Mouse (Mus musculus) kidney, adult 8-10 months (tissue): Measurements from ENCODE around the gene Psmd11.
A peak's percentile ranks its signal among the peaks of the same experiment; 100 is the strongest.
"Not testable (repeated sequence)": the region's sequence is repeated elsewhere in the genome, so short reads cannot be mapped to it uniquely, and the experiment has no call there.

Experiments
- DNase-seq, 2 experiments: peaks; one replicate each; pipeline ENCODE4 v3.0.0; 2022

The Psmd11 gene

DNA sequence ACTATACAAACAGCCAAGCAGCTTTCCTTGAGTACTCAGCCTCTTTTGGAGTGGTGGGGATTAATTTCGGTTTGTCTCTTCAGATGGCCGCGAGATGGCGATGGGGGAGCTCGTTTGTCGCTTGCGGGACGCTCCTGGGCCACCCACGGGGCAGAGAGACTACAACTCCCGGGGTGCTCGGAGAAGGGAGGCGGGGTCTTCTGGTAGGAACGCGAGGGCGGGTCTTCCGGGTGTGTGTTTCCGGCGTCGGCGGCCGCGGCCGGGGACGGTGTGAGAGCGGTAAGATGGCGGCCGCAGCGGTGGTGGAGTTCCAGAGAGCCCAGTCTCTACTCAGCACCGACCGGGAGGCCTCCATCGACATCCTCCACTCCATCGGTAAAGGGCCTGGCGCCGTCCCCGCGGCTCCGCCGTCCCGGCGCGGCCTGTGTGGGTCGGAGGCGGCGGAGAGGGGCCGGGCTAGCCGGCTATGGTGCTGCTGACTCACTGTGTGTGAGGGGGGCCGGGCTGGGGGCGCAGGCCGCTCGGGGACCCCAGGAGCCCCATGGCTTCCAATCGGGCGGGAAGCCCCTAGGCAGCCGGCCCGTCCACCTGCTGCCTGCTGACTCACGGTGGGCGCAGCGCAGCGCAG lies at the start of gene Psmd11:
Gene Psmd11 (plus strand): TSS at position 235 of the 628 bp plus-strand sequence.
- peak; percentile 94 to 95 for DNase-seq

DNA sequence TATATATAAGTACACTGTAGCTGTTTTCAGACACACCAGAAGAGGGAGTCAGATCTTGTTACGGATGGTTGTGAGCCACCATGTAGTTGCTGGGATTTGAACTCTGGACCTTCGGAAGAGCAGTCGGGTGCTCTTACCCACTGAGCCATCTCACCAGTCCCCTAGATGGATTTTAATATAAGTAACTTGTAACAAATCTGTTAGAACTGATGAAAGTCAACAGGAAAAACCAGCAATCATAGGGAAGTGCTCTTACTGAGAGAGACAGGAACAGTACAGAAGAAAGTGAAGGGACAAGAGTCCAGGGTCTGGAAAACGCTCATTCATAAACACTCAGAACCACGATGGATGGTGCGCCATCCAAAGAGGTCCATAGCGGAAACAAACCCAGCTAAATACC lies 49.2 kb upstream of the Psmd11 start:
- DNase-seq: not testable (repeated sequence)

DNA sequence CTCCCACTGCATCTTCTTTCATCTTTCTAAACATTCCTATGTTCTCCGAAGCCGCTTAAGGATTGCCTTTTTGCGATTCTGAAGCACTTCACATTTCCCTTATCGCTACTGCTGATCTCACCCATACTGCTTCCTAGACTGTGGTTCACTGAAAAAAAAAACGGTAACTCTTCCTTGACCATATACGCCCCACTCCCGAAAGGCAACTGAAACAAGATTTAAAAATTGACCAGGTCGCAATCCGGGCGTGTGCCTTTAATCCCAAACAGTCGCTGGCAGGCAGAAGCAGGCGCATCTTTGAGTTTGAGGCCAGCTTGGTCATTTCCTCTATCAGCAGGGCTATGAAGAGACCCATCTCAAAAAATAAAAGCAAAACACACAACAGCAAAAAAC lies 45.8 kb upstream of the Psmd11 start:
- no peak for DNase-seq

DNA sequence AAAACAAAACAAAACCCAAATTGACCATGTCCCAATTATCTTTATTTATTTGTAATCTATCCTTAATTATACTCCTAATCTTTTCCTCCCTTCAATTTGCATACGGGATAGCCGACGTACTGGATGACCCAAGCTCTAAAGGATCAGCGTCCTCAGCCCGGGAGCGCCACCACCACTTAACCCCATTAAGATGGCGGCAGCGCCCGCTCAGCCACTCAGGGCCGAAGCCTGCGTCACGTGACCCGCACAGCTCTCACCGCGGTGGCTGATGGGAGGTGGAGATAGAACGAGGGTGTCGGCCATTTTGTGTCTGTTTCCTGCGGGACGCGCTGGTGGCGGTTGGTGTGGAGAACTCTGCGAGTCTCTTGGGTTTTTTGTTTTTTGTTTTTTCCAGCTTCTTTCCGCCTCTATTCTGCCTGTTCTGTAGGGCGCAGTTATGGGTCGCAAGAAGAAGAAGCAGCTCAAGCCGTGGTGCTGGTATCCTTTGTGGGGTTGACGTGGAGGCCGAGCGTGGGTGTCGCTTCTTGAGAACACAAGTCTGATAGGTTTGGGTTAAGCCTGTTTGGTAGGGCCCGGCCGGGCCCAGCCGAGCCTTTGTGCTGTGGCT lies 45.3 kb upstream of the Psmd11 start, which contains the start of gene Zfp207:
Gene Zfp207 (plus strand): TSS at position 261 of the 607 bp plus-strand sequence.
- peak; percentile 97 to 98 for DNase-seq

DNA sequence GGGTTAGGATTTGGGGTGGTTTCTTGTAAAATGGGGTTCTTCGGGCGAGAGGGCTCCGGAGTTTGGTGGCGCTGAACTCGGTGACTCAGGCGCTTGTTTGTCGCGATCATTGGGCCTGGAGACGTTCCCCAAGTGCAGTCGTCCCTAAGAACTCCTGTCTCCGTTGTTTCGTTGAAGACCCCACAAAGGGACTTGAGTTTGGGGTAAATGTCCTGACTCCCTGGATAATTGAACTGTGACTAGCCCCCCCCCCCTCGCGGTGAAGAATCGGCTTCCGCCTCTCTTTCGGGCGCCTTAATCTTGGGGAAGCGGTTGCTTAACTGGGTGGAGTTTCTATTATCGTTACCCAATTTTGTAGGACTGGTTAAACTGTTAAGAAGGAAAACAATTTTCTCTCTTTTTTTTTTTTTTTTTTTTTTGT lies 44.8 kb upstream of the Psmd11 start:
- DNase-seq: no peak

DNA sequence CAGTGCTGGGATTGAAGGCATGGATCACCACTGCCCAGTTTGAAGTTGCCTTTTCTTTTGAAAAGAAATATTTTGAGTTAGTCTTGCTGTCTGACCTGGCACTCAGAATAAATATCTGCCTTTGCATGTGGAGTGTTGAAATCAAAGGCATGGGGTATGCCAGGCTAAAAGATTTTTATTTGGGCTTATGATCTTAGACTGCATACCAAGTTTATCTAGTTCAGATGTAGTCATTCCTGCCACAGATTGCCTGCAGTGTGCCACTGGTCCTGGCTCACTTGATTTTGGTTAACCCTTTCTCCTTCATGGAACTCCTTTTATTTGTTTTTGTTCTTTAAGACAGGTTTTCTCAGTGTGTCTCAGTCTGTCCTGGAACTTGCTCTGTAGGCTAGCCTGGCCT lies 44.0 kb upstream of the Psmd11 start:
- no peak for DNase-seq

DNA sequence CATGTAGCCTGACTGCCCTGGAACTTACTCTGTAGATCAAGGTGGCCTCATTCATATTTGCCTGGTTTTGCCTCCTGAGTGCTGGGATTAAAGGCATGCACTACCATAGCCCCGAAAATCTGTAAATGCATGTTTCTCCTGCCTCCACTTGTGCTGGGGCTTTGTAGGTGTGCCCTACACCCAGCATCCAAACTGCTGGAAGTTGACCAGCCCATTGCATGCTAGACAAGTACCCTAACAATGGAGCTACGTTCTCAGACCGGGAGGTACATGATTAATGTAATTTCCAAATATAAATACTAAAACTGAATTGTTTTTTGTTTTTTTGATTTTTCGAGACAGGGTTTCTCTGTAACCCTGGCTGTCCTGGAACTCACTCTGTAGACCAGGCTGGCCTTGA lies 43.4 kb upstream of the Psmd11 start:
- no peak for DNase-seq

DNA sequence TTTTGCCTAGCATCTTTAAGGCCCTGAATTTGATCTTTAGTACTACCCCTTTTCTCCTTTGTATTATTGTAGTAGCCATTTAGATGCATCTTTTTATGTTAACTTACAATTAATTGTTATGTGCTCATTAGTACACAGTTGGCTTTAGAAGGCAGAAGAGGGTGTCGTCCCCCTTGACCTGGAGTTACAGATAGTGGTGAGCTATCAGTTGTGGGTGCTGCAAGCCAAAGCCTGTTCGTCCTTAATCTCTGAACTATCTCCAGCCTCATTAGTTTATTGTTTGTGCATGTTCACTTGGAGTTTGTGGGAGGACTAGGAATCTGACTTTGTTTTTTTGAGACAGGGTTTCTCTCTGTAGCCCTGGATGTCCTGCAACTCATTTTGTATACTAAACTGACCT lies 41.6 kb upstream of the Psmd11 start:
- DNase-seq: no peak

DNA sequence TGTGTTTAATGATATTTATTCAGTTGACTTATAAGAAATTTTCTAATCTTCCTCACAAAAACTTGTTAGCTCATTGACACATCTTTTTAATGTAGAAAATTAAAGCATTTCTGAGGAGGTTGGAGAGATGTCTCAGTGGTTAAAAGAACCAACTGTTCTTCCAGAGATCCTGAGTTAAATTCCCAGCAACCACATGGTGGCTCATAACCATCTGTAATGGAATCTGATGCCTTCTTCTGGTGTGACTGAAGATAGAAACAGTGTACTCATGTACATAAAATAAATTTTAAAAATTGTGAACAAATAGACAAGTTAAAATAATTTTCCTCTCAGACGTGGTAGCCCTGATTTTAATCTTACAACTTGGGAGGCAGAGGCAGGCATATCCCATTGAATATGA lies 38.5 kb upstream of the Psmd11 start:
- no peak for DNase-seq

DNA sequence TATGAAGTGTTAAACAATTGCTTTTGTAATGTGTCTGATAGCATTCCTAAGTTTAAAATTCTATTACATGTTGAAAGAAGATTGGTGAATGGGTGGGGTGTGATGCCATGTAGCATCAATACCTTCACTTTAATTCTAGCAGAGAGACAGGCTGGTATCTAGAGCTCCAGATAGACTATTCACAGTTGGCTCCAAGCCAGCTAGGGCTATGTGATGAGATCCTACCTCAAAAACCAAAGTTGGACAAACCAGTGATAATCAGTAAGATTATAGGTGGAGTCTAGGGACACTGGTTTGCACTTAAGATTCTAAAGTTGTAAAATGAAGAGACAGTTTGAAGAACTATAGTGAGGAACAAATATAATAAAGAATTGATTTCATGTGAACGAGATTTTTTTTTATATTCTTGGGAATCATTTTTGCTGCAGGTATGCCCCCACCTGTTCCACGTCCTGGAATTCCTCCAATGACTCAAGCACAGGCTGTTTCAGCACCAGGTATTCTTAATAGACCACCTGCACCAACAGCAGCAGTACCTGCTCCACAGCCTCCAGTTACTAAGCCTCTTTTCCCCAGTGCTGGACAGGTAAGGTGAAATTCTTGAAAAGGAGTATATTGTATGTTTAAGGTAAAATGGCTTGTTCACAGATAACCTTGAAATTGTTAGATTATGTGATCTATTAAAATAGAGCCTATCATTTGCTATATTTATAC lies 36.9 kb upstream of the Psmd11 start:
- DNase-seq: no peak

DNA sequence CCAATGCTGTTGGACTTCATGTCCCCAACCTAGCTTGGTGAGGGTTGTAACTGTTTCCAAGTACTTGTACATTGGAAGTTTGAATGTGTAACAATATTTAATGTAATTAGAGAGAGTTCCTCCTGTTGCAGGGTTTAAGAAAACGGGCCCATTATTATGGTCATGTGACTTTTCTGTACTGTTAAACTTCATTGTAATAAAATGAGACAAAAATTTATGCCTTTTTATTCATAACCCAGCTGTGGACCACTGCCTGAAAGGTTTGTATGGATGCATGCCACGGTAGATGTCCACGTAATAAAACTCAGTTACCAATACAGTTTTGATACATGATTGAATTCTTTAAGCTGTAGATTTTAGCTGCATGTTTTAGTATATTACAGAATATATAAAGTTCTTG lies 32.5 kb upstream of the Psmd11 start:
- DNase-seq: no peak

DNA sequence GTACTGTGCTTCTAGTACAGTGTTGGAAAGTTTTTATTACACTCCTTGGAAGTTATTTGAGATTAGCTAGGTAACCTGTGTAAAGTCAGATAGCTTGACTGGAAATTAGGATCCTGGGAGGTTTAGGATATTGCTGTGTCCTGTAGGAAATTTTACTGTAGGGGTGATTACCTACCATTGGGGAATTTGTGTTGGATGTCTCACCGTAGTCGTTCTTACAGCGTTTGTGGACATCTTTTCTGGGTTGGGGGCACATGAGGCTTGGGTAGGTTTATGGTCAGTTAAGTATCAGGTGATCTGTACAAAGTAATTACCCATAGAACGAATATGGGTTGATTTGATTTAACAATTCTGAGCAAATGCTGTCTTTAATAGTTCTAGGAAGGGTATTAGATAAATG lies 31.8 kb upstream of the Psmd11 start:
- DNase-seq: no peak

DNA sequence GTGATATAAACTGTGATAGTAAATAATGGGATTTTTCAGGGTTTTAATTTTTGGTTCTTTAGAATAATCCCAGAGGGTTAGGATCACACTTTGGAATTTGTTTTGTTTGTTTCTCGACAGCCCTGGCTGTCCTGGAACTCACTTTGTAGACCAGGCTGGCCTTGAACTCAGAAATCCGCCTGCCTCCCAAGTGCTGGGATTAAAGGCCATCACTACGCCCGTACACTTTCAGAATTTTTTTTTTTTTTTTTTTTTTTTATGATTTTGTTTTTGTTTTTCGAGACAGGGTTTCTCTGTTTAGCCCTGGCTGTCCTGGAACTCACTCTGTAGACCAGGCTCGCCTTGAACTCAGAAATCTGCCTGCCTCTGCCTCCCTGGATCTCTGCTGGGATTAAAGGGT lies 20.5 kb upstream of the Psmd11 start:
- not testable (repeated sequence) for DNase-seq

DNA sequence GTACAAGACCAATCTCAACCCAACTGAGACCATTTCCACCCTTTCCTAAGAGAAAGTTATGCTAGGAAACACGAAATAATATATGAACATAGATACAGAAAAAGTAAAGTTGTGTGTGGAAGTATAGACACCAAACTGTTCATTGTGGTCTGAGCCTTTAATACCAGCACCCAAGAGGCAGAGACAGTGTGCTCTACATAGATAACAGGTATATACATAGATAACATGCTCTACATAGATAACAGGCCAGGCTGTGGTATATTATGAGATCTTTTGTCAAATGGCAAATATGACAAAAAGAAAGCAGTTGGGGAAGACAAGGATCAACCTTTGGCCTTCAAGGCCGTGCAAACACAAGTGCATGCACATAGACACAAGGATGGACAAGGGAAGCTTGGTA lies 18.0 kb upstream of the Psmd11 start:
- DNase-seq: no peak

DNA sequence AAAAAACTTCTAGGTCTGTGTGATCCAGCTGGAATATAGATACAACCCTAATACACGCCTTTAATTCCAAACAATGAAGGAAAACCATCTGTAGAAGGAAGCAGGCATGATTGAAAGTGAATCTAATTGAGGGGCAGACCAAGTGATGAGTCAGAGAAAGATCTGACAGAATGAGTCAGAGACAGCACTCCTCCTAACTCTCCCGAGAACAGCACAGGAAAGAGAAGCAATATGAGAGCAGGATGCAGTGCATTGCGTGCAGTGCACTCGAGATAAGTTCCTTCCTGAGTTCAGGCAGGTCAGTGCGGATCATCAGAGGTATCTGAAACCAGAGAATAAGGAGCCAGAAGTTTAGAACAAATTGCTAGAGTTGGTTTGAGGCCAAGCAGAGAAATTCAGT lies 11.3 kb upstream of the Psmd11 start:
- no peak for DNase-seq

DNA sequence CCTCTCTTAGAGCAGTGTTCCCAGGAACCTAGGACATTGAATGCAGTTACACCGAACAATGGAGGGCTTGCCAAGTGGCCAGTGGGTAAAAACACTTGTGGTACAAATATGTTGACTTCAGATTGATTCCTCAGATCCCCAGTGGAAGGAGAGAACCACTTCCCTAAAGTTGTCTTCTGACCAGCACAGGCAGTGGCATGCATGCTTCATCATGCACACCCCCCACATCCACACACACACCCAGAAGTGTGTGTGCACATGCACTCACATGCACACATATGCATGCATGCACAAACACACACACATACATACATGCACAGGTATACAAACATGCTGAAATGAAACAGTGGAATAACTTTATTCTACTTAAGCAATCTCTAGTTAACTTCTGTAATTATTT lies 8.7 kb upstream of the Psmd11 start:
- no peak for DNase-seq

DNA sequence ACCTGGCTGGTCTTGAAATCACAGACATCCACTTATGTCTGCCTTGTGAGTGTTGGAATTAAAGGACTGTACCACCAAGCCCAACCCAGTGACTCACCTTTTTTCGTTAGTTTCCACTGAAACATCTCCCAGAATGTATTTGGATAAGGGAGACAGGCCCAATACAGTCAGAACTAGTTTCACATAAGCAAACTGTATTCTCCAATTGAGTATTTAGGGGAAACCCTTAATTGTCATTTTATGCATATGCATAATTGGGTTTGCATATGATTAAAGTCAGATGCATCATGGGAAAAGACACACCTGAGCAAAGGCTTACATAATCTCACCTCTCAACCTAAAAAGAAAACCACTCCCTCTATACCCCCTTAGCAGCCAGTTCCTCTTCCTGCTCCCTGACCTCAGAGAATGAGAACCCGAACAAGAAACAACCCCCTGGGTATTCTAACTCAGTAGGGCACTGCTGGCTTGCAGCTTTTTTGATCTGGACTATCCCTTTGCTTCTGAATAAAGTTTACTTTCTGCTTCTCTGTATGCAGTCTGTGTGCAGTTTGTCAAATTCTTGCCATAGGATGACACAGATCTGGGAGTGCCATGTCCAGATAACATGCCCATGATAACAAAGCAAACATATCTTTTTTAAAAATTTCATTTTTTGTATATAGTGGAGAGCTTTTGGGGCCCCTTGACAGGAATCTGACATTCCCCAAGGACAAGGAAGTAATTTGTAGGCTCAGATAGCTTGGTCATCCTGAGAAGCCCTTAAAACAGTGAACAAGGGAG lies 8.0 kb upstream of the Psmd11 start:
- DNase-seq: no peak

DNA sequence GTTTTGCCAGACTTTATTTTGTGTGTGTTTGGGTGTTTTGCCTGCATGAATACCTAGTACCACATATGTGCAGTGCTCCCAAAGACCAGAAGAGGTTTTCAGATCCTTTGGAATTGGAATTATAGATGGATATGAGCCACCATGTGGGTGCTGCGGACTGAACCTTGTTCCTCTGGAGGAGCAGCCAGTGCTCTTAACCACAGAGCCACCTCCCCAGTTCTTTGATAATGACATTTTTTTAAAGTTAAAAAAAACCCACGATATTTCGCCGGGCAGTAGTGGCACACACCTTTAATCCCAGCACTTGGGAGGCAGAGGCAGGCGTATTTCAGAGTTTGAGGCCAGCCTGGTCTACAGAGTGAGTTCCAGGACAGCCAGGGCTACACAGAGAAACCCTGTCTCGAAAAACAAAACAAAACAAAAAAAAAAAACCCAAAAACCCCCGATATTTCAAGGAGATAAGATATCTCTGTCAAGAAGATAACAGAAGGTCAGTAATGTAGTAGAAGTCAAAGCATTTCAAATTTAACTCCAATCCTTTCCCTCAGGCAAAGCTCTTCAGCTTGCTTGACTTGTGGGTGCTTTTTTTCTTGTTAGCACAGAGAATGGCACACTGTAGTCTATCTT lies 6.9 kb upstream of the Psmd11 start:
- no peak for DNase-seq

DNA sequence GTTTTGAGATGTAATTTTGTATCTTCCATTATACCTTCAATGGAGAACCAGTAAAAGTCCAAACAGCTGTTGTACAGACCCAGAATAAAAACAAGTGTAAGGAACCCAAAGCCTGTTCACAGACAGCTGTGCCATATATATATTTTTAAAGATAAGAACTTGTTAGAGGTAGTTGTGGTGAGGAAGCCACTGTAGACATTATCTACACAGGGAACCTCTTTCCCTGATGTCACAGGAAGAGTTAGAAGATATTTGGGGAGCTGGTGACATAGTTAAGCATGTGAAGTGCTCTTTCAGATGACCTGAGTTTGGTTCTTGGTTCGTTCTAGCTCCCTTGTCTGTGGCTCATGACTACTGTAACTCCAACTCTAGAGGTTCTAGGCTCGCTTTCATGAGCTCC lies 3.7 kb upstream of the Psmd11 start:
- DNase-seq: no peak

DNA sequence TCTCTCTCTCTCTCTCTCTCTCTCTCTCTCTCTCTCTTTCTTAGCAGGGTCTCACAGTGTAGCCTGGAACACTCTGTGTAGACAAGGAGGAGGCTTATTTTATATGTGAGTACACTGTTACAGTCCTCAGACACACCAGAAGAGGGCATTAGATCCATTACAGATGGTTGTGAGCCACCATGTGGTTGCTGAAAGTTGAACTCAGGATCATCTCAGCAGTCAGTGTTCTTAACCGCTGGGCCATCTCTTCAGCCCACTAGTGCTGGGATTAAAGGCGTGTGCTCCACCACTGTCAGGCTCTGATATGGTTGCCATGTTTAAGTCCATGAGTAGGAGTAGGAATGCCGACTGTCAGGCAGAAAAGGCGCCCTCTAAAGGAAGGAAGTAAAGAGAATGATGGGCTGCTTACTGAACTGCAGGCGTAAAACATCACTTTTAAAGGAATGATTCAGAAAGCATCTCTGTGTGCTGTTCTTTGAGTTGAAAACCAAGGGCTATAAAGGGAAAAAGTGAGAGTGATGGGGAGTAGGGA lies 3.1 kb upstream of the Psmd11 start:
- DNase-seq: no peak

DNA sequence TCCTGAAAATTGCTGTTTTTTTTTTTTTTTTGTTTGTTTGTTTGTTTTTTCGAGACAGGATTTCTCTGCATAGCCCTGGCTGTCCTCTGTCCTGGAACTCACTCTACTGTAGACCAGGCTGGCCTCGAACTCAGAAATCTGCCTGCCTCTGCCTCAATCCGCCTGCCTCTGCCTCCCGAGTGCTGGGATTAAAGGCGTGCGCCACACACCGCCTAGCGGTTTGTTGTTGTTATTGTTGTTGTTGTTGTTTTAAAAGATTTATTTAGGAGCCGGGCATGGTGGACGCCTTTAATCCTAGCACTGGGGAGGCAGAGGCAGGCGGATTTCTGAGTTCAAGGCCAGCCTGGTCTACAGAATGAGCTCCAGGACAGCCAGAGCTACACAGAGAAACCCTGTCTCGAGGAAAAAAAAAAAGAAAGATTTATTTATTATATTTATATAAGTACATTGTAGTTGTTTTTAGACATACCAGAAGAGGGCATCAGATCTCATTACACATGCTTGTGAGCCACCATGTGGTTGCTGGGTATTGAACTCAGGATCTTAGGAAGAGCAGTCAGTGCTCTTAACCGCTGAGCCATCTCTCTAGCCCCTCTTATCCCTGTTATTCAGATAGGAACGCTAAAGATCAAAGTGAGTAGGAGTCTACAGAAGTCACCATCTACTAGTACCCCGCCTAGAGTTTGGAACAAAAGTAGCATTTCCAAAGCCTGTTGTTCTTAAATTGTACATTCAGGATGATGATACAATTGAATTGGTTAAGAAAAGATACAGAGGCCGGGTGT lies 2.2 kb upstream of the Psmd11 start:
- not testable (repeated sequence) for DNase-seq

DNA sequence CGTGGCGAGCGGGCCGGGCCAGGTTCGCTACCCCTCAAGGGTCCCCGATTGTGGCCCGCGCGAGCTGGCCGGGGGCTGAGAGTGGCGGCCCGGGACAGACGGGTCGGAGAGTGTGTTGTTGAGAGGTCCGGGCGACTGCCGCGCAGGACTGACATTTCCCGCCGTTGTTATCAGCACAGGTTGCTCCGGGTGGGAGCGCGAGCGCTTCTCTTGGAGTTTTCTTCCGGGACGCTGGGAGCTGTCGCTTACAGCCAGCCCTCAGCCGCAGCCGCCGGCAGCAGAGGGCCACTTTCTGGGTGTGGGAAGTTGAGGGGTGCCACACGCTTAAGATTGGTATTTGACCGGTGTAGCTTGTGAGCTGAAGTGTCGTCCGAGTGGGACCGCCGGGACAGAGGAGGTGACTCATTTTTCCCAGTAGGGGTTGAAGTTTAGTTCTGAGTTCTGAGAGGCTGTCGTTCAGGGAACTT lies 627 bp downstream of the Psmd11 start:
- peak; percentile 12 to 31 for DNase-seq
